Mouse (Mus musculus): ENCODE data around the gene Slc17a7.

GRCm38 (mm10) chr7:45185921-45186320 lies 22.2 kb downstream of the Slc17a7 start:
- TF ChIP-seq CTCF (IDR thresholded peaks at IDR 0.05; ENCODE audit: low read depth) (no peak), EP300 (optimal IDR thresholded peaks at IDR 0.05) (no peak)

Data from stomach, postnatal 0 days (tissue).